Mouse (Mus musculus): ENCODE data around the gene Ccdc138.
A peak's percentile ranks its signal among the peaks of the same experiment; 100 is the strongest.
"Not testable (repeated sequence)": the region's sequence is repeated elsewhere in the genome, so short reads cannot be mapped to it uniquely, and the experiment has no call there.

Ccdc138 gene

GRCm38 (mm10) chr10:58497320-58498284, at the start of gene Ccdc138:
Gene Ccdc138, plus strand, starts transcription at chr10:58497948.
- DNase-seq (ENCODE audit: low read depth in 1 of 2, low spot score in 2 of 2) = peak; percentile 85 to 95

DNA sequence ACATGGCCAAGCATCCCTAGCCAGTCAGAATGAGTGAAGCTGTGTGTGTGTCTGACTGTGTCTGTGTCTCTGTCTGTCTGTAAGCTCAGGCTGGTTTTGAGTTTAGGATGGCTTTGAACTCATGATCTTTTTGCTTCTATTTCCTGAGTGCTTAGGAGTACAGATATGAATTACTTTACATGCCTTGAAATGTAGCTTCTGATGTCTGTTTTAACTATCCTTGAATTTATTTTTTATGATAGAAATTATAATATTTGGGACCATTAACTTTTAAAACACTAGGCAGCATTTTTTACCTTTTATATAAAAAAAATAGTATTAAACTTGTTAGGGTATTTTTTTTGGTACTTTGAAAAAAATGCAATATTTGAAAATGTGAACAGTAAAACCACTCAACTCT, 46.2 kb upstream of the Ccdc138 start:
- DNase-seq (ENCODE audit: low read depth in 1 of 2, low spot score in 2 of 2) = no peak

GRCm38 (mm10) chr10:58452185-58452584, 45.6 kb upstream of the Ccdc138 start:
- DNase-seq (ENCODE audit: low read depth in 1 of 2, low spot score in 2 of 2) = no peak

- DNase-seq (ENCODE audit: low read depth in 1 of 2, low spot score in 2 of 2) = no peak
Observed at GRCm38 (mm10) chr10:58459896-58460295, 37.9 kb upstream of the Ccdc138 start.

DNA sequence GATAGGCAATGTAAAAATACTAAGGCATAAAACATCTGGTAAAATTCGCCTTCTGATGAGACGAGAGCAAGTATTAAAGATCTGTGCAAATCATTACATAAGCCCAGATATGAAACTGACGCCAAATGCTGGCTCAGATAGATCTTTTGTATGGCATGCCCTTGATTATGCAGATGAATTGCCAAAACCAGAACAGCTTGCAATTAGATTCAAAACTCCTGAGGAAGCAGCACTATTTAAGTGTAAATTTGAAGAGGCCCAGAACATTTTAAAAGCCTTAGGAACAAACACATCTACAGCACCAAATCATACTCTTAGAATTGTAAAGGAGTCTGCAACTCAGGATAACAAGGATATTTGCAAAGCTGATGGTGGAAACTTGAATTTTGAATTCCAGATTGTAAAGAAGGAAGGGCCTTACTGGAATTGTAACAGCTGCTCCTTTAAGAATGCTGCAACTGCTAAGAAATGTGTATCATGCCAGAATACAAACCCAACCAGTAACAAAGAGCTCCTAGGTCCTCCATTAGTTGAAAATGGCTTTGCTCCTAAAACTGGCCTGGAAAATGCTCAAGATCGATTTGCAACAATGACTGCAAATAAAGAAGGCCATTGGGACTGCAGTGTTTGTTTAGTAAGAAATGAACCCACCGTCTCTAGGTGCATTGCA, 20.5 kb upstream of the Ccdc138 start:
- no peak for DNase-seq (ENCODE audit: low read depth in 1 of 2, low spot score in 2 of 2)

GRCm38 (mm10) chr10:58478071-58478578, 19.6 kb upstream of the Ccdc138 start:
- no peak for DNase-seq (ENCODE audit: low read depth in 1 of 2, low spot score in 2 of 2)

- no peak for DNase-seq (ENCODE audit: low read depth in 1 of 2, low spot score in 2 of 2)
Observed at GRCm38 (mm10) chr10:58479954-58480490, 17.7 kb upstream of the Ccdc138 start.

DNA sequence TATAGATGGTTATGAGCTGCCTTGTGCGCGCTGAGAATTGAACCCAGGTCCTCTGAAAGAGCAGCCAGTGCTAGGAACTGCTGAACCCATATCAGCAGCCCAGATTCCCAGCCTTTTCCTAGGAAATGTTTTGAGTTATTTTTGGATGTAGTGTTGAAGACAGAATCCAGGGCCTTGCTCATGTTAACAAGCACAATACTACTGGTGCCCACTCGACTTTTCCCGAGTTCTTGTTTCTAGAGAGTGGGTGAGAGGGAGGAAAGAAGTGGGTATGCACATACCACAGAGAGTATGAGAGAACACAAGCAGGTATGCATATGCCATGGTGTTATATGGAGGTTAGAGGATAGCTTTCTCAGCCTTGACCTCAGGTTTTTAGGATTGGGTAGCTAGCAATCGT, 6.7 kb upstream of the Ccdc138 start:
- DNase-seq (ENCODE audit: low read depth in 1 of 2, low spot score in 2 of 2) = no peak

DNA sequence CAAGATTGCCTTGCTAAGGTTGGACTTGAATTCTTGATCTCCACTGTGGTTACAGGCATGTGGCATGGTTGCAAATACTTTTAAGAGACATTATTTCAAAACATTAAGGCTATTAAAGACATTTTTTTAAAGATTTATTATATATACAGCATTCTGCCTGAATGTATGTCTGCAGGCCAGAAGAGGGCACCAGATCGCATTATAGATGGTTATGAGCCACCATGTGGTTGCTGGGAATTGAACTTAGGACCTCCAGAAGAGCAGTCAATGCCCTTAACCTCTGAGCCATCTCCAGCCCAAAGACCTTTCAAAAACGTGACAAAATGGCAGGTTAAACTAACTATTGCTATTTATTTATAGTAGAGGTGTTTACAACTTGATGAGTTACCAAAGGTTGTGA, 2.1 kb upstream of the Ccdc138 start:
- no peak for DNase-seq (ENCODE audit: low read depth in 1 of 2, low spot score in 2 of 2)

GRCm38 (mm10) chr10:58496732-58497131, 1.0 kb upstream of the Ccdc138 start:
- DNase-seq (ENCODE audit: low read depth in 1 of 2, low spot score in 2 of 2) = no peak

- no peak for DNase-seq (ENCODE audit: low read depth in 1 of 2, low spot score in 2 of 2)
Observed at GRCm38 (mm10) chr10:58498516-58498915, 768 bp downstream of the Ccdc138 start.

GRCm38 (mm10) chr10:58529358-58529757, 31.6 kb downstream of the Ccdc138 start:
- no peak for DNase-seq (ENCODE audit: low read depth in 1 of 2, low spot score in 2 of 2)

- no peak for DNase-seq (ENCODE audit: low read depth in 1 of 2, low spot score in 2 of 2)
Observed at GRCm38 (mm10) chr10:58530896-58531790, 33.4 kb downstream of the Ccdc138 start.

- no peak for DNase-seq (ENCODE audit: low read depth in 1 of 2, low spot score in 2 of 2)
Observed at GRCm38 (mm10) chr10:58532177-58532576, 34.4 kb downstream of the Ccdc138 start.

GRCm38 (mm10) chr10:58536276-58536675, 38.5 kb downstream of the Ccdc138 start:
- not testable (repeated sequence) for DNase-seq (ENCODE audit: low read depth in 1 of 2, low spot score in 2 of 2)

- no peak for DNase-seq (ENCODE audit: low read depth in 1 of 2, low spot score in 2 of 2)
Observed at GRCm38 (mm10) chr10:58540613-58541012, 42.9 kb downstream of the Ccdc138 start.

DNA sequence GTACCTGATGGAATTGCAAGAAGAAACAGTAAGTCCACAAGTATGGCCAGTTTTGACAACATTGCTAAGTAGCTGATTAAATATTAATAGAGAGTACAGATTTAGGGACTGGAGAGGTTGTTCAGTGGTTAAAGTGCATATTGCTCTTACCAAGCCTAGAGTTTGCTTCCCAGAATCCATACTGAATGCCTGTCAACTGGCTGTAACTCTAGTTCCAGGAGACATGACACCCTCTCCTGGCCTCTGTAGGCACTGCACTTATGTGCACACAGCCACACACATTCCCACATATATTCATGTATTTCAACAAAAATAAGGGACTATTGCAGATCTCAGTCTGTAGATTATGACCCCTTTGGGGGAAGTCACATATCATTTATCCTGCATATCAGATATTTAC, 51.0 kb downstream of the Ccdc138 start:
- no peak for DNase-seq (ENCODE audit: low read depth in 1 of 2, low spot score in 2 of 2)

DNA sequence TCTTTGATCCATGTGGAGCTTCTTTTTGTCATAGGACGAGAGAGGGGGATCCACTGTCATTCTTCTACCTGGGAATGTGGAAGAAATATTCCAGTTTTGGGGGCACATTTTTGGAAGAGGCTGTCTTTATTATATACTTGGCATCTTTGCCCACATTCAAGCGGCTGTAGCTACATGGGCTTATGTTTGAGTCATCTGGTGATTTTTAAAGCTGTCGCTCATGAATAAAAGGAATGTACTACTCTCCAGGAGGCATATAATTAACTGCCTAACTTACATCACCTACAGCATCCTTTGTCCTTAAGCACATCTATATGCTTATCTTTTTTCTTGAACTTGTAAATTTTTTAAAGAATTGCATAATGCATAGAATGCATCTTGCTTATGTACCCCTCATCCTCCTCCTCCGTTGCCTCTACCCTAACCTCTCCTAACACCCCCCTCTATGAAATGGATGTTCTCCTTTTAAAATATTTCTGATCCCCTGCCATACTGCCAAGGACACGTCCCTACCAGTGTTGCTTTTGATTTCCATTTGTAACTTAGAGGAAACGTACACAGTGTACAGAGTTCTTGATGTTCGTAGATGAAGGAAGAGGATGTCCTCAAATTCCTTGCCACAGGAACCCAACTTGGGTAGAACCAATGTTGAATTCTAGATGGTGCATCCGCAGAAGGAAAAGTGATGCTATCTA, 57.1 kb downstream of the Ccdc138 start:
- DNase-seq (ENCODE audit: low read depth in 1 of 2, low spot score in 2 of 2) = no peak

- no peak for DNase-seq (ENCODE audit: low read depth in 1 of 2, low spot score in 2 of 2)
Observed at GRCm38 (mm10) chr10:58559098-58559497, 61.4 kb downstream of the Ccdc138 start.

- DNase-seq (ENCODE audit: low read depth in 1 of 2, low spot score in 2 of 2) = no peak
Observed at GRCm38 (mm10) chr10:58559901-58560300, 62.2 kb downstream of the Ccdc138 start.
